Mouse (Mus musculus): ENCODE measurements at regions not wholly inside any gene's neighbourhood (a gene's known extent, or its start where the extent isn't known, plus 50 kb on each side); places are given as distances from the start of the nearest gene placed in this dataset.

- Histone ChIP-seq H3K27ac (ENCODE audit: poor library complexity, severe bottlenecking) (no peak overlapping the region), H3K36me3 (no peaks in the 10 kb centered on the region), H3K27me3 (replicated peaks) (no peaks in the 10 kb centered on the region), H3K4me3 (no peak overlapping the region), H3K9ac (no peak overlapping the region), H3K4me1 (replicated peaks) (no peaks in the 10 kb centered on the region), H3K4me2 (no peak overlapping the region), H3K9me3 (replicated peaks) (no peaks in the 10 kb centered on the region)
- ATAC-seq (ENCODE audit: insufficient number of reproducible peaks, low FRiP score), result no peak
- 74% methylated on average over 2 of the region's 2 CpGs for WGBS
Measured at GRCm38 (mm10) chr11:110588280-110588679, 189.4 kb downstream of the Map2k6 start.

- WGBS, result 80% methylated on average over 7 of the region's 7 CpGs
- Histone ChIP-seq H3K36me3 (no peaks in the 10 kb centered on the region), H3K27me3 (replicated peaks) (no peaks in the 10 kb centered on the region), H3K9me3 (replicated peaks) (no peaks in the 10 kb centered on the region), H3K4me1 (replicated peaks) (no peaks in the 10 kb centered on the region), H3K9ac (no peak overlapping the region), H3K27ac (ENCODE audit: poor library complexity, severe bottlenecking) (no peak overlapping the region), H3K4me2 (no peak overlapping the region), H3K4me3 (no peak overlapping the region)
- ATAC-seq (ENCODE audit: insufficient number of reproducible peaks, low FRiP score), result no peak
Measured at GRCm38 (mm10) chr11:110595266-110595862, 196.4 kb downstream of the Map2k6 start.

GRCm38 (mm10) chr11:110605041-110605882 is 206.3 kb downstream of the Map2k6 start:
- Histone ChIP-seq H3K4me1 (replicated peaks) (no peaks in the 10 kb centered on the region), H3K9me3 (replicated peaks) (no peaks in the 10 kb centered on the region), H3K9ac (no peak overlapping the region), H3K4me2 (no peak overlapping the region), H3K27ac (ENCODE audit: poor library complexity, severe bottlenecking) (no peak overlapping the region), H3K4me3 (no peak overlapping the region), H3K36me3 (no peaks in the 10 kb centered on the region), H3K27me3 (replicated peaks) (no peaks in the 10 kb centered on the region)
- WGBS, result 75% methylated on average over 10 of the region's 10 CpGs
- ATAC-seq (ENCODE audit: insufficient number of reproducible peaks, low FRiP score), result no peak

GRCm38 (mm10) chr11:110609276-110609675 is 210.4 kb downstream of the Map2k6 start:
- Histone ChIP-seq H3K27ac (ENCODE audit: poor library complexity, severe bottlenecking) (no peak overlapping the region), H3K4me3 (no peak overlapping the region), H3K4me2 (no peak overlapping the region), H3K9ac (no peak overlapping the region), H3K9me3 (replicated peaks) (no peaks in the 10 kb centered on the region), H3K4me1 (replicated peaks) (no peaks in the 10 kb centered on the region), H3K27me3 (replicated peaks) (no peaks in the 10 kb centered on the region), H3K36me3 (no peaks in the 10 kb centered on the region)
- no peak for ATAC-seq (ENCODE audit: insufficient number of reproducible peaks, low FRiP score)
- WGBS, result 85% methylated on average over 2 of the region's 2 CpGs

- H3K4me1 ChIP-seq (replicated peaks), result no peaks in the 10 kb centered on the region
- no peaks in the 10 kb centered on the region for H3K27me3 ChIP-seq (replicated peaks)
- ATAC-seq (ENCODE audit: insufficient number of reproducible peaks, low FRiP score), result no peak
- H3K9ac ChIP-seq, result no peak overlapping the region
- no peak overlapping the region for H3K4me2 ChIP-seq
- 74% methylated on average over 7 of the region's 7 CpGs for WGBS
- no peaks in the 10 kb centered on the region for H3K36me3 ChIP-seq
- H3K27ac ChIP-seq (ENCODE audit: poor library complexity, severe bottlenecking), result no peak overlapping the region
- H3K4me3 ChIP-seq, result no peak overlapping the region
- no peaks in the 10 kb centered on the region for H3K9me3 ChIP-seq (replicated peaks)
Measured at GRCm38 (mm10) chr11:110610831-110611230, 211.9 kb downstream of the Map2k6 start.

- WGBS, result 70% methylated on average over 6 of the region's 6 CpGs
- no peaks in the 10 kb centered on the region for H3K27me3 ChIP-seq (replicated peaks)
- no peaks in the 10 kb centered on the region for H3K9me3 ChIP-seq (replicated peaks)
- ATAC-seq (ENCODE audit: insufficient number of reproducible peaks, low FRiP score), result no peak
- H3K4me1 ChIP-seq (replicated peaks), result no peaks in the 10 kb centered on the region
- no peaks in the 10 kb centered on the region for H3K36me3 ChIP-seq
- no peak overlapping the region for H3K9ac ChIP-seq
- H3K27ac ChIP-seq (ENCODE audit: poor library complexity, severe bottlenecking), result no peak overlapping the region
- no peak overlapping the region for H3K4me3 ChIP-seq
- H3K4me2 ChIP-seq, result no peak overlapping the region
Measured at GRCm38 (mm10) chr11:110632001-110632400, 233.1 kb downstream of the Map2k6 start.

GRCm38 (mm10) chr11:110633351-110633750 is 234.4 kb downstream of the Map2k6 start:
- Histone ChIP-seq H3K9ac (no peak overlapping the region), H3K36me3 (no peaks in the 10 kb centered on the region), H3K4me3 (no peak overlapping the region), H3K9me3 (replicated peaks) (no peaks in the 10 kb centered on the region), H3K27ac (ENCODE audit: poor library complexity, severe bottlenecking) (no peak overlapping the region), H3K4me2 (no peak overlapping the region), H3K4me1 (replicated peaks) (no peaks in the 10 kb centered on the region), H3K27me3 (replicated peaks) (no peaks in the 10 kb centered on the region)
- ATAC-seq (ENCODE audit: insufficient number of reproducible peaks, low FRiP score), result no peak
- 57% methylated on average over 5 of the region's 5 CpGs for WGBS

- H3K36me3 ChIP-seq, result no peaks in the 10 kb centered on the region
- no peaks in the 10 kb centered on the region for H3K9me3 ChIP-seq (replicated peaks)
- no peaks in the 10 kb centered on the region for H3K4me1 ChIP-seq (replicated peaks)
- no peaks in the 10 kb centered on the region for H3K27me3 ChIP-seq (replicated peaks)
- H3K4me3 ChIP-seq, result no peak overlapping the region
- 82% methylated on average over 13 of the region's 13 CpGs for WGBS
- H3K4me2 ChIP-seq, result no peak overlapping the region
- ATAC-seq (ENCODE audit: insufficient number of reproducible peaks, low FRiP score), result no peak
- H3K9ac ChIP-seq, result no peak overlapping the region
- H3K27ac ChIP-seq (ENCODE audit: poor library complexity, severe bottlenecking), result no peak overlapping the region
Measured at GRCm38 (mm10) chr11:110642485-110642884, 243.6 kb downstream of the Map2k6 start.

GRCm38 (mm10) chr11:110649575-110650210 is 250.8 kb downstream of the Map2k6 start:
- H3K27ac ChIP-seq (ENCODE audit: poor library complexity, severe bottlenecking), result no peak overlapping the region
- WGBS, result 76% methylated on average over 7 of the region's 7 CpGs
- ATAC-seq (ENCODE audit: insufficient number of reproducible peaks, low FRiP score), result no peak

GRCm38 (mm10) chr11:110652068-110652467 is 253.1 kb downstream of the Map2k6 start:
- H3K9me3 ChIP-seq (replicated peaks), result no peaks in the 10 kb centered on the region
- WGBS, result 43% methylated on average over 3 of the region's 3 CpGs
- H3K4me3 ChIP-seq, result no peak overlapping the region
- no peaks in the 10 kb centered on the region for H3K27me3 ChIP-seq (replicated peaks)
- no peak overlapping the region for H3K9ac ChIP-seq
- no peak overlapping the region for H3K27ac ChIP-seq (ENCODE audit: poor library complexity, severe bottlenecking)
- no peak for ATAC-seq (ENCODE audit: insufficient number of reproducible peaks, low FRiP score)
- H3K4me1 ChIP-seq (replicated peaks), result no peaks in the 10 kb centered on the region
- no peak overlapping the region for H3K4me2 ChIP-seq
- H3K36me3 ChIP-seq, result no peaks in the 10 kb centered on the region

More at GRCm38 (mm10) chr11:110649575-110650210, 250.8 kb downstream of the Map2k6 start:
- no peak overlapping the region for H3K4me3 ChIP-seq
- H3K36me3 ChIP-seq, result no peaks in the 10 kb centered on the region
- no peaks in the 10 kb centered on the region for H3K4me1 ChIP-seq (replicated peaks)
- H3K4me2 ChIP-seq, result no peak overlapping the region
- no peaks in the 10 kb centered on the region for H3K27me3 ChIP-seq (replicated peaks)
- H3K9me3 ChIP-seq (replicated peaks), result no peaks in the 10 kb centered on the region
- no peak overlapping the region for H3K9ac ChIP-seq

- Histone ChIP-seq H3K9me3 (replicated peaks) (no peaks in the 10 kb centered on the region), H3K27me3 (replicated peaks) (no peaks in the 10 kb centered on the region), H3K4me3 (no peak overlapping the region), H3K9ac (no peak overlapping the region), H3K36me3 (no peaks in the 10 kb centered on the region), H3K4me1 (replicated peaks) (peaks cover 8% of the 10 kb centered on the region), H3K27ac (ENCODE audit: poor library complexity, severe bottlenecking) (no peak overlapping the region), H3K4me2 (no peak overlapping the region)
- 77% methylated on average over 11 of the region's 11 CpGs for WGBS
- no peak for ATAC-seq (ENCODE audit: insufficient number of reproducible peaks, low FRiP score)
Measured at GRCm38 (mm10) chr11:110656524-110657156, 257.7 kb downstream of the Map2k6 start.
